Mouse (Mus musculus) neural tube, embryonic 13.5 days (tissue): ENCODE measurements around the gene Anapc13. TPM values are rescaled to one million over a fixed set of nuclear protein-coding genes. Genes with fewer than 3 reads are reported as not detected.

Experiments
- ATAC-seq: fragments of 200-750 bp; cut with Nextera tagmentation; 2 replicates; pipeline ENCODE4 v1.8.0; 2017; ENCODE audit warnings: low read depth, mild to moderate bottlenecking, moderate TSS enrichment, moderate library complexity
- H3K27ac ChIP-seq: fragments of 300-500 bp; sonication (generic); replicated peaks from 2 replicates; pipeline ENCODE4 v1.5.1; 2015; ENCODE audit warnings: moderate library complexity, mild to moderate bottlenecking, inconsistent platforms
- H3K27me3 ChIP-seq: fragments of 300-500 bp; sonication (generic); 2 replicates; pipeline ENCODE4 v1.6.1; 2015; ENCODE audit warnings: mild to moderate bottlenecking, inconsistent platforms
- H3K36me3 ChIP-seq: fragments of 300-500 bp; sonication (generic); 2 replicates; pipeline ENCODE4 v1.6.1; 2015; ENCODE audit warnings: mild to moderate bottlenecking, inconsistent platforms
- H3K4me1 ChIP-seq: fragments of 300-500 bp; sonication (generic); replicated peaks from 2 replicates; pipeline ENCODE4 v1.6.1; 2015; ENCODE audit warnings: inconsistent platforms
- H3K4me2 ChIP-seq: fragments of 300-500 bp; sonication (generic); 2 replicates; pipeline ENCODE4 v1.6.1; 2015; ENCODE audit warnings: inconsistent platforms, mild to moderate bottlenecking, moderate library complexity
- H3K4me3 ChIP-seq: fragments of 300-500 bp; sonication (generic); 2 replicates; pipeline ENCODE4 v1.5.1; 2015; ENCODE audit warnings: mild to moderate bottlenecking, inconsistent platforms
- H3K9ac ChIP-seq: fragments of 300-500 bp; sonication (generic); 2 replicates; pipeline ENCODE4 v1.6.1; 2015; ENCODE audit warnings: moderate library complexity, mild to moderate bottlenecking, inconsistent platforms
- H3K9me3 ChIP-seq: fragments of 300-500 bp; sonication (generic); 2 replicates; pipeline ENCODE4 v1.6.1; 2016; ENCODE audit warnings: inconsistent platforms
- WGBS: fragments of 180-500 bp; shearing (Covaris S2); methylation state at CpG from one replicate; pipeline ENCODE4 v1.1.7; 2015; 5-methylcytosine and 5-hydroxymethylcytosine counted together
- polyA plus RNA-seq: library from polyadenylated mRNA; unstranded; fragments of >200 nt; fragmentation: Nextera tagmentation; extraction: Ambion mirVana; gene quantifications from 2 replicates; pipeline ENCODE4 v1.2.1, GENCODE M21; 2015

Anapc13 gene
- polyA plus RNA-seq, 1 experiment from 2014 or later: 174 TPM

GRCm38 (mm10) chr9:102615071-102615470 is 11.0 kb upstream of the Anapc13 start:
- ATAC-seq: no peak
- WGBS: 86% methylated on average over 3 of the region's 3 CpGs
- Histone ChIP-seq H3K4me3 (no peak overlapping the region), H3K9ac (no peak overlapping the region), H3K4me1 (0 out of 2 replicates have a peak, but pooled peaks cover 4% of the 10 kb centered on the region), H3K4me2 (no peak overlapping the region), H3K36me3 (peaks cover 61% of the 10 kb centered on the region), H3K27ac (no peak overlapping the region), H3K27me3 (no peaks in the 10 kb centered on the region), H3K9me3 (no peaks in the 10 kb centered on the region)

GRCm38 (mm10) chr9:102616267-102616666 is 9.8 kb upstream of the Anapc13 start:
- Histone ChIP-seq H3K27me3 (no peaks in the 10 kb centered on the region), H3K36me3 (peaks cover 52% of the 10 kb centered on the region), H3K9me3 (no peaks in the 10 kb centered on the region), H3K4me1 (0 out of 2 replicates have a peak, but pooled peaks cover 4% of the 10 kb centered on the region), H3K9ac (no peak overlapping the region), H3K4me2 (no peak overlapping the region), H3K4me3 (no peak overlapping the region), H3K27ac (no peak overlapping the region)
- 87% methylated on average over 9 of the region's 9 CpGs for WGBS
- ATAC-seq: no peak

- H3K9me3 ChIP-seq: no peaks in the 10 kb centered on the region
- no peaks in the 10 kb centered on the region for H3K27me3 ChIP-seq
- no peak overlapping the region for H3K9ac ChIP-seq
- H3K4me2 ChIP-seq: no peak overlapping the region
- H3K4me1 ChIP-seq: peaks cover 15% of the 10 kb centered on the region
- no peak for ATAC-seq
- no peak overlapping the region for H3K4me3 ChIP-seq
- no peak overlapping the region for H3K27ac ChIP-seq
- 52% methylated on average over 5 of the region's 5 CpGs for WGBS
- peaks cover 15% of the 10 kb centered on the region for H3K36me3 ChIP-seq
These were observed 4.7 kb upstream of the Anapc13 start for GRCm38 (mm10) chr9:102621385-102621784.

- Histone ChIP-seq H3K27me3 (no peaks in the 10 kb centered on the region), H3K36me3 (peaks cover 10% of the 10 kb centered on the region), H3K27ac (0 out of 2 replicates have a peak overlapping the region, but pooled peaks have one; percentile 13), H3K9ac (0 out of 2 replicates have a peak overlapping the region, but pooled peaks have one; percentile 8), H3K4me3 (no peak overlapping the region), H3K4me2 (no peak overlapping the region), H3K4me1 (peaks cover 17% of the 10 kb centered on the region), H3K9me3 (no peaks in the 10 kb centered on the region)
- whole genome bisulfite sequencing: 38% methylated on average over 5 of the region's 5 CpGs
- no peak for ATAC-seq
These were observed 3.8 kb upstream of the Anapc13 start for GRCm38 (mm10) chr9:102622192-102622857.

GRCm38 (mm10) chr9:102622876-102623275 is 3.2 kb upstream of the Anapc13 start:
- Histone ChIP-seq H3K27me3 (no peaks in the 10 kb centered on the region), H3K9me3 (no peaks in the 10 kb centered on the region), H3K9ac (no peak overlapping the region), H3K36me3 (peaks cover 10% of the 10 kb centered on the region), H3K27ac (no peak overlapping the region), H3K4me1 (peaks cover 23% of the 10 kb centered on the region), H3K4me2 (no peak overlapping the region), H3K4me3 (no peak overlapping the region)
- no peak for ATAC-seq
- WGBS: 90% methylated on average over 6 of the region's 6 CpGs

GRCm38 (mm10) chr9:102623581-102623980 is 2.5 kb upstream of the Anapc13 start:
- 77% methylated on average over 7 of the region's 7 CpGs for WGBS
- no peak overlapping the region for H3K4me3 ChIP-seq
- H3K9me3 ChIP-seq: no peaks in the 10 kb centered on the region
- H3K27me3 ChIP-seq: no peaks in the 10 kb centered on the region
- no peak overlapping the region for H3K27ac ChIP-seq
- H3K4me1 ChIP-seq: peaks cover 24% of the 10 kb centered on the region
- H3K4me2 ChIP-seq: no peak overlapping the region
- no peak for ATAC-seq
- H3K36me3 ChIP-seq: peaks cover 6% of the 10 kb centered on the region
- H3K9ac ChIP-seq: no peak overlapping the region

- peak overlapping the region; percentile 99 for H3K27ac ChIP-seq
- H3K9me3 ChIP-seq: no peaks in the 10 kb centered on the region
- peak; percentile 72 for ATAC-seq
- 1% methylated on average over 27 of the region's 27 CpGs for WGBS
- H3K27me3 ChIP-seq: no peaks in the 10 kb centered on the region
- peak overlapping the region; percentile 100 for H3K9ac ChIP-seq
- peaks cover 24% of the 10 kb centered on the region for H3K4me1 ChIP-seq
- peak overlapping the region; percentile 92 for H3K4me3 ChIP-seq
- peaks cover 4% of the 10 kb centered on the region; the same call in 1 of the 2 replicates for H3K36me3 ChIP-seq
- peak overlapping the region; percentile 79 for H3K4me2 ChIP-seq
These were observed 604 bp upstream of the Anapc13 start for GRCm38 (mm10) chr9:102625401-102625982.

- H3K4me3 ChIP-seq: peak overlapping the region; percentile 92
- no peak for ATAC-seq
- H3K9me3 ChIP-seq: no peaks in the 10 kb centered on the region
- peak overlapping the region; percentile 68 for H3K4me2 ChIP-seq
- peak overlapping the region; percentile 100 for H3K9ac ChIP-seq
- peaks cover 14% of the 10 kb centered on the region for H3K36me3 ChIP-seq
- 1% methylated on average over 9 of the region's 9 CpGs for WGBS
- peak overlapping the region; percentile 99 for H3K27ac ChIP-seq
- no peaks in the 10 kb centered on the region for H3K27me3 ChIP-seq
- peaks cover 24% of the 10 kb centered on the region for H3K4me1 ChIP-seq
These were observed 736 bp downstream of the Anapc13 start for GRCm38 (mm10) chr9:102626839-102627225.

GRCm38 (mm10) chr9:102627442-102627841 is 1.3 kb downstream of the Anapc13 start:
- H3K27ac ChIP-seq: no peak overlapping the region
- no peaks in the 10 kb centered on the region for H3K27me3 ChIP-seq
- H3K4me2 ChIP-seq: peak overlapping the region; percentile 68
- no peaks in the 10 kb centered on the region for H3K9me3 ChIP-seq
- peaks cover 24% of the 10 kb centered on the region for H3K4me1 ChIP-seq
- 93% methylated on average over 7 of the region's 7 CpGs for WGBS
- peak overlapping the region; percentile 100 for H3K9ac ChIP-seq
- ATAC-seq: no peak
- H3K4me3 ChIP-seq: peak overlapping the region; percentile 92
- H3K36me3 ChIP-seq: peaks cover 14% of the 10 kb centered on the region

GRCm38 (mm10) chr9:102629052-102629451 is 3.0 kb downstream of the Anapc13 start:
- no peaks in the 10 kb centered on the region for H3K9me3 ChIP-seq
- no peak for ATAC-seq
- no peak overlapping the region for H3K4me2 ChIP-seq
- H3K4me3 ChIP-seq: no peak overlapping the region
- no peak overlapping the region for H3K27ac ChIP-seq
- H3K9ac ChIP-seq: no peak overlapping the region; the same call in 1 of the 2 replicates
- H3K36me3 ChIP-seq: peaks cover 19% of the 10 kb centered on the region
- H3K4me1 ChIP-seq: peaks cover 24% of the 10 kb centered on the region
- WGBS: 74% methylated on average over 7 of the region's 7 CpGs
- no peaks in the 10 kb centered on the region for H3K27me3 ChIP-seq

GRCm38 (mm10) chr9:102631589-102632147 is 5.6 kb downstream of the Anapc13 start:
- ATAC-seq: no peak
- H3K36me3 ChIP-seq: peaks cover 30% of the 10 kb centered on the region

GRCm38 (mm10) chr9:102632173-102632572 is 6.1 kb downstream of the Anapc13 start:
- no peak overlapping the region for H3K27ac ChIP-seq
- H3K4me2 ChIP-seq: no peak overlapping the region
- no peaks in the 10 kb centered on the region for H3K27me3 ChIP-seq
- H3K36me3 ChIP-seq: peaks cover 30% of the 10 kb centered on the region
- no peak overlapping the region for H3K4me3 ChIP-seq
- ATAC-seq: no peak
- peaks cover 15% of the 10 kb centered on the region for H3K4me1 ChIP-seq
- 95% methylated on average over 4 of the region's 4 CpGs for WGBS
- H3K9me3 ChIP-seq: no peaks in the 10 kb centered on the region
- no peak overlapping the region for H3K9ac ChIP-seq

More at GRCm38 (mm10) chr9:102631589-102632147, 5.6 kb downstream of the Anapc13 start:
- H3K27ac ChIP-seq: no peak overlapping the region
- no peak overlapping the region for H3K4me2 ChIP-seq
- no peaks in the 10 kb centered on the region for H3K9me3 ChIP-seq
- no peak overlapping the region for H3K4me3 ChIP-seq
- WGBS: 66% methylated on average over 2 of the region's 2 CpGs
- peaks cover 13% of the 10 kb centered on the region for H3K4me1 ChIP-seq
- no peaks in the 10 kb centered on the region for H3K27me3 ChIP-seq
- H3K9ac ChIP-seq: no peak overlapping the region
